Mouse (Mus musculus): ENCODE measurements at regions not wholly inside any gene's neighbourhood (a gene's known extent, or its start where the extent isn't known, plus 50 kb on each side); places are given as distances from the start of the nearest gene placed in this dataset.
A peak's percentile ranks its signal among the peaks of the same experiment; 100 is the strongest.

- peak; percentile 41 to 62 for DNase-seq (ENCODE audit: low spot score in 2 of 2)
Measured at GRCm38 (mm10) chr2:99236968-99237367, 569.9 kb upstream of the Gm10800 start.
